8 mouse cellular contexts compared by ENCODE assay signal in the genomic region with DNA sequence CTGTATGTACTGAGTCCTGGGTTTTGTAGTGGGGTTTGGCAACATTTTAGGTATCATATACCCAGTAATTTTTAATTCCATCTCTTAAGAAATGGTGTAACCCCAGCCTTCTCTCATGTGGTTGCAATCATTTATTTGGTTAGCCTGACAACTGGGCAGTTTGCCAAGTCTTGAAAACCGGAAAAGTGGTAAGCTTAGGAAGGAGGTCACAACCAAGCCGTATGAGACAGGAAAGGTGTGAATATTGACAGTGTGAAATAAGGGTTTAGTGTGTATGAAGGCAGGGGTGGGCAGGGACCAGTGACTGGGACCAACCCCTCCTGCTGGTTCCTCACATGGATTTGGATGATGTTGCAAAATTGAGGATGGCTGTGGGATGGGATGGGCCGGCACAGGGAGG.
DNase-seq lines count a peak whose midpoint lies in the region; ATAC-seq and TF ChIP-seq lines count a peak whose summit lies in the region.

No protein-coding gene starts in this region.

- H3K27me3 ChIP-seq in forebrain, embryonic 14.5 days (replicated peaks; ENCODE audit: control insufficient read depth, insufficient read depth, low read length) = no peaks in the 10 kb centered on the region; the same call in 1 of the 2 replicates
- no peaks in the 10 kb centered on the region for H3K27me3 ChIP-seq in forebrain, embryonic 11.5 days (ENCODE audit: control insufficient read depth, insufficient read depth, low read length)
- peaks cover 35% of the 10 kb centered on the region for H3K27me3 ChIP-seq in liver, postnatal 0 days (ENCODE audit: insufficient read depth, low read length)

- peak; percentile 68 for DNase-seq in forebrain, embryonic 14.5 days (ENCODE audit: low spot score)
- DNase-seq in forebrain, embryonic 11.5 days (ENCODE audit: low spot score) = no peak
- DNase-seq in urinary bladder, postnatal 25 days (ENCODE audit: low spot score) = peak; percentile 16
- no peak for DNase-seq in urinary bladder, adult 2 months (ENCODE audit: low spot score)
- peak; percentile 35 to 70 for DNase-seq in lung, adult 18-20 months
- DNase-seq in urinary bladder, postnatal 36 days (ENCODE audit: low spot score in 2 of 2) = peak; percentile 12 to 34
- DNase-seq in T-cell, adult 2 months (ENCODE audit: low spot score) = no peak
- no peak for DNase-seq in liver, postnatal 0 days

- TF ChIP-seq CTCF in liver, postnatal 0 days (IDR thresholded peaks at IDR 0.05; ENCODE audit: low read depth) = no peak

- no peak overlapping the region for H3K4me2 ChIP-seq in forebrain, embryonic 14.5 days (ENCODE audit: low read length)
- no peak overlapping the region for H3K4me2 ChIP-seq in forebrain, embryonic 11.5 days (ENCODE audit: low read depth, low read length, severe bottlenecking)
- no peak overlapping the region for H3K4me2 ChIP-seq in liver, postnatal 0 days (ENCODE audit: low read depth, low read length)

- no peaks in the 10 kb centered on the region for H3K36me3 ChIP-seq in forebrain, embryonic 14.5 days (ENCODE audit: control insufficient read depth, insufficient read depth, low read length)
- H3K36me3 ChIP-seq in forebrain, embryonic 11.5 days (ENCODE audit: control insufficient read depth, insufficient read depth, low read length) = no peaks in the 10 kb centered on the region
- no peaks in the 10 kb centered on the region for H3K36me3 ChIP-seq in liver, postnatal 0 days (replicated peaks; ENCODE audit: insufficient read depth, low read length)

- WGBS in forebrain, embryonic 14.5 days = 25% methylated on average over 3 of the region's 3 CpGs
- WGBS in forebrain, embryonic 11.5 days = 43% methylated on average over 3 of the region's 3 CpGs
- 25% methylated on average over 3 of the region's 3 CpGs for whole genome bisulfite sequencing in liver, postnatal 0 days (ENCODE audit: insufficient replicate concordance)

- peaks cover 15% of the 10 kb centered on the region; the same call in 1 of the 2 replicates for H3K4me1 ChIP-seq in forebrain, embryonic 14.5 days (ENCODE audit: control insufficient read depth, insufficient read depth, low read length)
- H3K4me1 ChIP-seq in forebrain, embryonic 11.5 days (replicated peaks; ENCODE audit: control insufficient read depth, insufficient read depth, low read length) = 0 out of 2 replicates have a peak, but pooled peaks cover 2% of the 10 kb centered on the region
- H3K4me1 ChIP-seq in liver, postnatal 0 days (ENCODE audit: insufficient read depth) = peaks cover 2% of the 10 kb centered on the region; the same call in 1 of the 2 replicates

- H3K9me3 ChIP-seq in forebrain, embryonic 14.5 days (replicated peaks; ENCODE audit: control insufficient read depth, low read length) = no peaks in the 10 kb centered on the region
- H3K9me3 ChIP-seq in forebrain, embryonic 11.5 days (ENCODE audit: control insufficient read depth, low read length) = no peaks in the 10 kb centered on the region
- no peaks in the 10 kb centered on the region for H3K9me3 ChIP-seq in liver, postnatal 0 days (ENCODE audit: low read length)

- H3K9ac ChIP-seq in forebrain, embryonic 14.5 days (ENCODE audit: low read length) = no peak overlapping the region
- no peak overlapping the region for H3K9ac ChIP-seq in forebrain, embryonic 11.5 days (ENCODE audit: low read length)
- no peak overlapping the region for H3K9ac ChIP-seq in liver, postnatal 0 days (replicated peaks)

- no peak for TF ChIP-seq EP300 in liver, postnatal 0 days (IDR thresholded peaks at IDR 0.05; ENCODE audit: low read depth)

- no peak overlapping the region for H3K27ac ChIP-seq in forebrain, embryonic 14.5 days (ENCODE audit: low read depth, low read length)
- no peak overlapping the region for H3K27ac ChIP-seq in forebrain, embryonic 11.5 days (ENCODE audit: low read depth, low read length)
- no peak overlapping the region for H3K27ac ChIP-seq in liver, postnatal 0 days (ENCODE audit: low read depth)

- no peak overlapping the region for H3K4me3 ChIP-seq in forebrain, embryonic 14.5 days (ENCODE audit: low read depth, low read length)
- H3K4me3 ChIP-seq in forebrain, embryonic 11.5 days (ENCODE audit: low read depth, low read length) = no peak overlapping the region
- no peak overlapping the region for H3K4me3 ChIP-seq in liver, postnatal 0 days (ENCODE audit: low read depth, low read length)

- no peak for ATAC-seq in forebrain, embryonic 14.5 days
- no peak for ATAC-seq in forebrain, embryonic 11.5 days (replicated peaks; ENCODE audit: low FRiP score)
- ATAC-seq in liver, postnatal 0 days = no peak

Comparison
In these comparisons a context has a peak if more than half of its experiments do, and no peak if none do; other contexts are left out.
1. DNase-seq: peak in forebrain, embryonic 14.5 days (single experiment), urinary bladder, postnatal 25 days (single experiment), lung, adult 18-20 months (2 of 2) and urinary bladder, postnatal 36 days (2 of 2); none in forebrain, embryonic 11.5 days (single experiment), urinary bladder, adult 2 months (single experiment), T-cell, adult 2 months (single experiment) and liver, postnatal 0 days (single experiment).